Mouse (Mus musculus) limb, embryonic 14.5 days (tissue): Measurements from ENCODE around the gene Col12a1. TPM values are rescaled to one million over a fixed set of nuclear protein-coding genes. Genes with fewer than 3 reads are reported as not detected.
A peak's percentile ranks its signal among the peaks of the same experiment; 100 is the strongest.

Source experiments
- ATAC-seq: fragments of 200-750 bp; cut with Nextera tagmentation; 2 replicates; pipeline ENCODE4 v1.8.0; 2017; ENCODE audit warnings: low read depth, moderate number of reproducible peaks, moderate TSS enrichment; ENCODE audit not compliant: low FRiP score
- DNase-seq: peaks from one replicate; pipeline ENCODE4 v3.0.0-alpha.2; 2015; ENCODE audit warnings: low spot score
- H3K27ac ChIP-seq: fragments of 300-500 bp; sonication (generic); replicated peaks from 2 replicates; pipeline ENCODE4 v1.5.1; 2014; ENCODE audit warnings: low read depth, mild to moderate bottlenecking, low read length, moderate library complexity, mixed read lengths
- H3K27me3 ChIP-seq: fragments of 300-500 bp; sonication (generic); 2 replicates; pipeline ENCODE4 v1.6.1; 2014; ENCODE audit warnings: low read length, mixed read lengths; ENCODE audit not compliant: control insufficient read depth, insufficient read depth
- H3K36me3 ChIP-seq: fragments of 300-500 bp; sonication (generic); 2 replicates; pipeline ENCODE4 v1.6.1; 2014; ENCODE audit warnings: mild to moderate bottlenecking, low read length, moderate library complexity, mixed read lengths; ENCODE audit not compliant: control insufficient read depth, insufficient read depth
- H3K4me1 ChIP-seq: fragments of 300-500 bp; sonication (generic); 2 replicates; pipeline ENCODE4 v1.6.1; 2014; ENCODE audit warnings: antibody characterized with exemption, low read length, mixed read lengths; ENCODE audit not compliant: control insufficient read depth, insufficient read depth
- H3K4me2 ChIP-seq: fragments of 300-500 bp; sonication (generic); replicated peaks from 2 replicates; pipeline ENCODE4 v1.6.1; 2014; ENCODE audit warnings: low read depth, mild to moderate bottlenecking, low read length, moderate library complexity; ENCODE audit not compliant: severe bottlenecking
- H3K4me3 ChIP-seq: fragments of 300-500 bp; sonication (generic); replicated peaks from 2 replicates; pipeline ENCODE4 v1.5.1; 2014; ENCODE audit warnings: low read length
- H3K9ac ChIP-seq: fragments of 300-500 bp; sonication (generic); 2 replicates; pipeline ENCODE4 v1.6.1; 2014; ENCODE audit warnings: mild to moderate bottlenecking, low read depth, low read length, moderate library complexity; ENCODE audit not compliant: severe bottlenecking
- H3K9me3 ChIP-seq: fragments of 300-500 bp; sonication (generic); 2 replicates; pipeline ENCODE4 v1.6.1; 2016; ENCODE audit warnings: low read length; ENCODE audit not compliant: control insufficient read depth
- POLR2A ChIP-seq: fragments of 200-500 bp; IDR thresholded peaks from 2 replicates; pipeline ENCODE4 v1.8.0; 2012; ENCODE audit warnings: inconsistent platforms, mild to moderate bottlenecking, moderate library complexity, borderline replicate concordance; ENCODE audit not compliant: insufficient read depth, insufficient read length; ENCODE audit errors: extremely low read depth
- WGBS: fragments of 180-500 bp; shearing (Covaris S2); extraction: QIAGEN DNeasy Blood & Tissue Kit; methylation state at CpG from one replicate; pipeline ENCODE4 v1.1.7; 2014; 5-methylcytosine and 5-hydroxymethylcytosine counted together
- polyA plus RNA-seq, 2 experiments: library from polyadenylated mRNA; depleted of rRNA in 1 of 2; stranded (reverse) in 1 of 2; unstranded in 1 of 2; fragments of >200 nt; fragmentation: Nextera tagmentation in 1 of 2; extraction: Ambion mirVana in 1 of 2; gene quantifications; 2 replicates each; pipeline versions ENCODE4 v1.2.1 to v1.2.3; 2012 to 2014

The Col12a1 gene
- polyA plus RNA-seq (2012; rRNA removed) (296 and 337 TPM in 2 replicates), polyA plus RNA-seq (2014; fragmentation: Nextera tagmentation; extraction: Ambion mirVana) (259 and 270 TPM in 2 replicates)

DNA sequence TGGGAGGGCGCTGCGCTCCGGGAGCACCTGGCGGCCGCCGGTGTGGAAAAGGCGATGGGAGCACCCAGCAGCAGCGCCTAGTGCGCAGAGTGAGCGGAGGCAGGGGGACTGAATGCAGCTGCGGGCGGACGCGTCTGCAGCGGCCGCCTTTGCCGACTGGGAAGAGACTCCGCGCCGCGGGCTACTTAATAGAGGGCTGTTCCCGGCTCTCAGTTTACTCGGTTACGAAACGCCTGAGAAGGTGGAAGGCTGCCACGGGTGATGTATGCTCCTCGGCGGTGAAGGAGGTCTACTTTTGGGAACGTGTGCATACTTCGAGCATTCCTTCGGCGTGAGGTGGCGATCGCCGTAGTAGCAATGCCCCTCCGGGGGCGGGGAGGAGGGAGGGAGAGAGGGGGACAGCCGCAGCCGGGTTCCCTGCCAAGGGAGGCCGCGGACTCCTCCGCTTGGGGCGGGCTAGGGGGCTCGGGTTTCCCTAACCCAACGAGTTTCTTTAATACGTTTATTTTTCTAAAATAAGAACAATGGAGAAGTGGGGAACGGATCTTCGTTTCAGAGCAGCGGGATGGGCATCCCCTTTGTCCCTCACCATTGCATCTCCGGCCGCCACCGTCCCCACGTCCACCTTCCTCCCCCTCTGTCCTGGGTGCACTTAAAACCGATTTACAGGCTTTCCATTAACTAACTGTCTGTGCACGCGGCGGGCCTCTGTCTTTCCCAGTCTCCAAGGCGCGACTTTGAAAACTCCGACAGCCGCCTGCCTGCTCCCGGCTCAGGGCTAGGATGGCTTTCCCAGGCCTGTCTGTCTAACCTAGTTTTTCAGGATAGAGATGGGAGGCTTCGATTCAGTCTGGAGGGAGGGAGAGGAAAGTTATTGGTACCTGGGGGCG is at the start of gene Col12a1:
Gene Col12a1, minus strand, starts transcription at position 351 of the 890 bp plus-strand sequence.
- H3K9ac ChIP-seq = peak within 1 kb of the TSS; percentile 85
- peak; percentile 87; the same call in 1 of the 2 replicates for TF ChIP-seq POLR2A
- DNase-seq (peak; percentile 93), ATAC-seq (peak; percentile 68)
- H3K4me2 ChIP-seq = peak within 1 kb of the TSS; percentile 76
- no peaks in the 10 kb centered on the region for H3K36me3 ChIP-seq
- peaks cover 34% of the 10 kb centered on the region for H3K4me1 ChIP-seq
- peak within 1 kb of the TSS; percentile 70 for H3K4me3 ChIP-seq
- H3K27ac ChIP-seq = peak within 1 kb of the TSS; percentile 96
- H3K9me3 ChIP-seq = no peaks in the 10 kb centered on the region
- WGBS = under 1% methylated on average over 64 of the region's 64 CpGs
- no peaks in the 10 kb centered on the region for H3K27me3 ChIP-seq

DNA sequence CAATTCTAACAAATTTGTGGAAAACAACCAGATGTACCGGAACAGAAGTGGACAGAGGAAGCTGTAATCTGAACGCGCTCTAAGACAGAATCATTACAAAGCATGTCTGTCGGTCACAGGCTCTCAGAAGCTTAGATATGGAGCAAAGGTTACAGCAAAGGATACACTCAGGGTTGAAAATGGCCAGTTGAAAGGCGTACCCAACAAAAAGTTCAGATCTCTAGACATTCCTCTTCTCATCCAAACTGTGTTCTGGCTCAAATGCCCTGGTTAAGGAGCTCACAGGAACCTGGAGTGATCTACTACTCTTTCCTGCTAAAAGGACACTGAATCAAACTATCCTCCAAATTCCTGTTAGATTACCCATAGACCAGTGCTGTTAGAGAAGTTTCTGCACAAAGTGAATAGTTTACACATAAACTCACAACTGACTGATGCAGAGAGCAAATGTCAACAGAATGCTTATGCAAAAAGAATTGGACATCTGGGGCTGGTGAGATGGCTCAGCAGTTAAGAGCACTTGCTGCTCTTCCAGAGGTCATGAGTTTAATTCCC is 48.4 kb upstream of the Col12a1 start:
- WGBS = 95% methylated on average over 5 of the region's 5 CpGs
- no peak for ATAC-seq
- no peak overlapping the region for H3K27ac ChIP-seq

DNA sequence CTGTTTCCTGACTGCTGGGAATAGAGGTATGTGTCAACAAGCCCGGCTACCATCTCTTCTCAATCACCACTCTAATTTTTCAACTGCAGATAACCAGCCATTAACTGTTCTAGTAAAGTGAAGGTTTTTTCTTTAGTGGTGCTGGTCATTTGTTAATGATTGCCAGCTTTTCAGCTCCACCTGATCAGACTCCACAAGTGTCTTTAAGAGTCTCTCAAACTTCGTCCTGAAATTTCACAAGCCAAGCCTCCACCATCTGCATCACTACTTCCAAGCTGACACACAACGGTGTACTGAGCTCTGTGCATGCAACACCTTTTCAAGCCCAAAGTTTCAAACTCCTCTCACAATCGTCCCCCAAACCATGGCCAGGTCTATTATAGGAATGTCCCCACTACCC is 46.7 kb upstream of the Col12a1 start:
- Histone ChIP-seq H3K9ac (no peak overlapping the region), H3K36me3 (peaks cover 5% of the 10 kb centered on the region; the same call in 1 of the 2 replicates), H3K4me3 (no peak overlapping the region), H3K27ac (no peak overlapping the region), H3K9me3 (no peaks in the 10 kb centered on the region), H3K4me2 (no peak overlapping the region), H3K27me3 (no peaks in the 10 kb centered on the region), H3K4me1 (no peaks in the 10 kb centered on the region)
- ATAC-seq = no peak
- no peak for DNase-seq
- TF ChIP-seq POLR2A = no peak
- WGBS = 76% methylated on average over 4 of the region's 4 CpGs

More for the DNA sequence above, 48.4 kb upstream of the Col12a1 start:
- DNase-seq = no peak
- no peaks in the 10 kb centered on the region for H3K4me1 ChIP-seq
- H3K36me3 ChIP-seq = peaks cover 16% of the 10 kb centered on the region; the same call in 1 of the 2 replicates
- H3K4me3 ChIP-seq = no peak overlapping the region
- no peaks in the 10 kb centered on the region for H3K9me3 ChIP-seq
- H3K9ac ChIP-seq = no peak overlapping the region
- no peak overlapping the region for H3K4me2 ChIP-seq
- TF ChIP-seq POLR2A = no peak
- H3K27me3 ChIP-seq = no peaks in the 10 kb centered on the region

DNA sequence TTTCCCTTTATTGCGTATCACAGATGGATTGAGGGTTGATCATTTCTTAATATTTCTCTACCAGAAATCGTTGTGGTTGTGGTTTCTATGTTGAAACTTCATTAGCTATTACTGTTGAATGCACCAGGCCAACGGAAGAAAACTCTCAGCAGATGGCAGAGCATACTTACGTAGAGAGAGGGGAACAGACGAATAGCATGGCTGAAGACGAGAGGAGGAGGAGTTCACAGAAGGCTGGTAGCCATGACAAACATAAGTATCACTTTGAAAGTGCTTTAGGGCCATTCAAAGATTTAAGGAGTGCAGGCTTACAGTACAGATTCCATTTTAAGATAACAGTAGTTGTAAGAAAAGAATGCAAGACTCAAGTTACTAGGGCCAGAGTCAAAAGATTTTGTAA is 43.9 kb upstream of the Col12a1 start:
- no peak overlapping the region for H3K9ac ChIP-seq
- H3K27ac ChIP-seq = no peak overlapping the region
- no peak for ATAC-seq
- WGBS = 83% methylated on average over 6 of the region's 6 CpGs
- H3K4me3 ChIP-seq = no peak overlapping the region
- H3K9me3 ChIP-seq = no peaks in the 10 kb centered on the region
- no peak for DNase-seq
- H3K4me1 ChIP-seq = peaks cover 6% of the 10 kb centered on the region
- peaks cover 4% of the 10 kb centered on the region; the same call in 1 of the 2 replicates for H3K36me3 ChIP-seq
- TF ChIP-seq POLR2A = no peak
- no peak overlapping the region for H3K4me2 ChIP-seq
- no peaks in the 10 kb centered on the region for H3K27me3 ChIP-seq

DNA sequence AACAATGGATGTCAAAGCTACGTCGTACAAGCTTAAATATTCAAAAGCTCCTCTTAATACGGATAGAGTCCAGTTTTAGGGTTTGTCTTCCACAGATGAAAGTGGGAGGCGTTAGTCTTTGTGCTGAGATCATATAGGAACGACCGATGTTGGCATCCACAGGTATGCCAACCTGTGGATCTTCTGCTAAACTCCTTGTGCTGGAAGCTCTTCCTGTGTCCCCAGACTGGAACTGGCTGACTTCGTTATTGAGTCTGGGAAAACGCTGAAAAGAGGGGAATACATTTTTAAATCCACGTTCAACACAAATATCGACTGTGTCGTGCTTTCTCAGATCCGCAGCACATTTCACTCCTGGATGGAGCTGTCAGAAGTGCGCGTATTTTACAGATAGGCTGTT is 41.4 kb upstream of the Col12a1 start:
- peak overlapping the region; percentile 96 for H3K27ac ChIP-seq
- no peak for TF ChIP-seq POLR2A
- H3K4me1 ChIP-seq = peaks cover 6% of the 10 kb centered on the region
- H3K9me3 ChIP-seq = no peaks in the 10 kb centered on the region
- peak overlapping the region; percentile 91 for H3K4me3 ChIP-seq
- peak overlapping the region; percentile 75 for H3K4me2 ChIP-seq
- 5% methylated on average over 14 of the region's 14 CpGs for WGBS
- H3K9ac ChIP-seq = peak overlapping the region; percentile 88
- H3K27me3 ChIP-seq = no peaks in the 10 kb centered on the region
- peak; percentile 39 for ATAC-seq
- DNase-seq = peak; percentile 15
- H3K36me3 ChIP-seq = peaks cover 22% of the 10 kb centered on the region
